Mouse (Mus musculus) myocyte (in vitro differentiated cells): ENCODE data around the gene Abca2. TPM values are rescaled to one million over a fixed set of nuclear protein-coding genes. Genes with fewer than 3 reads are reported as not detected.

Experiments used
- H3K27me3 ChIP-seq: one replicate; pipeline ENCODE4 v1.6.1; 2011; ENCODE audit not compliant: control insufficient read depth, insufficient read depth, insufficient read length
- H3K36me3 ChIP-seq: one replicate; pipeline ENCODE4 v1.6.1; 2011; ENCODE audit not compliant: control insufficient read depth, insufficient read depth
- H3K4me2 ChIP-seq: one replicate; pipeline ENCODE4 v1.6.1; 2011; ENCODE audit warnings: low read depth, control low read depth
- H3K4me3 ChIP-seq: one replicate; pipeline ENCODE4 v1.5.1; 2011; ENCODE audit warnings: mild to moderate bottlenecking, control low read depth, moderate library complexity
- H3K79me2 ChIP-seq: one replicate; pipeline ENCODE4 v1.6.1; 2011; ENCODE audit not compliant: control insufficient read depth, insufficient read depth
- H3ac ChIP-seq: one replicate; pipeline ENCODE4 v1.6.1; 2011; ENCODE audit not compliant: control insufficient read depth, insufficient read length
- CEBPB ChIP-seq: IDR thresholded peaks from 2 replicates; pipeline ENCODE4 v1.6.1; 2011; ENCODE audit warnings: mild to moderate bottlenecking, moderate library complexity; ENCODE audit not compliant: poor library complexity, insufficient read depth, severe bottlenecking
- E2F4 ChIP-seq: IDR thresholded peaks from one replicate; pipeline ENCODE4 v1.6.1; 2011; ENCODE audit warnings: mild to moderate bottlenecking, control low read depth, moderate library complexity; ENCODE audit not compliant: insufficient read depth
- MAX ChIP-seq: IDR thresholded peaks from one replicate; pipeline ENCODE4 v1.6.1; 2011; ENCODE audit warnings: low read depth, mild to moderate bottlenecking, control low read depth
- MYOD1 ChIP-seq, 3 experiments: IDR thresholded peaks; one replicate each; pipeline ENCODE4 v1.6.1; 2011; ENCODE audit warnings: control low read depth in 2 of 3, low read depth in 2 of 3, mild to moderate bottlenecking in 2 of 3, moderate library complexity in 1 of 3; ENCODE audit not compliant: insufficient read length in 2 of 3, control insufficient read depth in 1 of 3
- MYOG ChIP-seq, 3 experiments: IDR thresholded peaks; one replicate each; pipeline ENCODE4 v1.6.1; 2011; ENCODE audit warnings: control low read depth in 2 of 3, low read depth in 2 of 3, mild to moderate bottlenecking in 2 of 3; ENCODE audit not compliant: insufficient read length in 2 of 3, control insufficient read depth in 1 of 3, insufficient read depth in 1 of 3
- POLR2A ChIP-seq: IDR thresholded peaks from one replicate; pipeline ENCODE4 v1.6.1; 2011; ENCODE audit warnings: low read depth, mild to moderate bottlenecking, control low read depth, moderate library complexity; ENCODE audit not compliant: insufficient read length
- POLR2AphosphoS2 ChIP-seq: IDR thresholded peaks from one replicate; pipeline ENCODE4 v1.6.1; 2011; ENCODE audit warnings: low read depth, control low read depth; ENCODE audit not compliant: insufficient read length
- REST ChIP-seq: IDR thresholded peaks from one replicate; pipeline ENCODE4 v1.6.1; 2011; ENCODE audit warnings: mild to moderate bottlenecking, control low read depth, moderate library complexity; ENCODE audit not compliant: insufficient read depth, insufficient read length
- SRF ChIP-seq: IDR thresholded peaks from one replicate; pipeline ENCODE4 v1.6.1; 2011; ENCODE audit warnings: low read depth; ENCODE audit not compliant: control insufficient read depth, insufficient read length
- TCF12 ChIP-seq: IDR thresholded peaks from one replicate; pipeline ENCODE4 v1.6.1; 2011; ENCODE audit warnings: mild to moderate bottlenecking, control low read depth; ENCODE audit not compliant: poor library complexity, insufficient read depth, severe bottlenecking
- TCF3 ChIP-seq: IDR thresholded peaks from one replicate; pipeline ENCODE4 v1.6.1; 2011; ENCODE audit warnings: low read depth, control low read depth; ENCODE audit not compliant: insufficient read length
- USF1 ChIP-seq: IDR thresholded peaks from one replicate; pipeline ENCODE4 v1.6.1; 2011; ENCODE audit warnings: low read depth, mild to moderate bottlenecking, control low read depth, moderate library complexity
- polyA plus RNA-seq: library from polyadenylated mRNA; unstranded; fragments of >200 nt; fragmentation: generic; extraction: Trizol; gene quantifications from one replicate; pipeline ENCODE4 v1.2.1, GENCODE M21; 2012; ENCODE audit warnings: missing spikeins

Abca2 gene
- polyA plus RNA-seq, 1 experiment: 9.8 TPM

DNA sequence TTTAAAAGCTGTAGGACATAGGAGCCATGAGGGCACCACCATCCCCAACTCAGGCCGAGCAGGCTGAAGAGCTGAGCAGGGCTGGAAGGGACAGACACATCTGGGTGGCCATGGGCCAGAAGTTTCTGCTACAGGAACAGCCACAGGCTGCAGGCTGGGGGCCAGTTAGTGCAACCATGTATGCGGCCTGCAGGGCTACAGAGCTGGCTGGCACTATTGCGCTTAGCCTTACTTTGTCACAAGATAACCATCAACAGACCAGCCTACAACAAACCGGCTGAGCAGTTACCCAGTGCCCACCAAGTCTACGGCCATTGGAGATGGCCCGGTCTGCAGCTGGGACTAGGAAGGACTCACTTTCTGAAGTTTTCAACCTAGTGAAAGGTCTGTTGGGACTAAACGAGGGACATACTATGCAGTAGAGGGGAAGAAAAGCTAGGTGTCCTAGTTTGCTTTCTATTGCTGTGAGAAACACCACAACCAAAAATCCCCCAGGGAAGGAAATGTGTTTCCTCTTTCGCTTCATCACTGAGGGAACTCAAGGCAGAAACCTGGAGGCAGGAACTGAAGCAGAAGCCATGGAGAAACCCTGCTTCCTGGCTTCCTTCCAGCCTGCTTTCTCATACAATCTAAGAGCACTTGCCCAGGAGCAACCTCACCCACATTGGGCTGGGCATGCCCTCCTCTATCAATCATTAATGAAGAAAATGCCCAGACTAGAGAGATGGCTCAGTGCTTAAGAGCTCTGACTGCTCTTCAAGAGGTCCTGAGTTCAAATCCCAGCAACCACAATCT, 22.5 kb downstream of the Abca2 start:
- no peaks in the 10 kb centered on the region for H3K79me2 ChIP-seq
- no peak overlapping the region for H3K4me3 ChIP-seq
- no peak for TF ChIP-seq SRF
- no peaks in the 10 kb centered on the region for H3K27me3 ChIP-seq
- H3K36me3 ChIP-seq: no peaks in the 10 kb centered on the region
- H3ac ChIP-seq: no peak overlapping the region
- H3K4me2 ChIP-seq: no peak overlapping the region

GRCm38 (mm10) chr2:25452951-25453350, 24.4 kb downstream of the Abca2 start:
- TF ChIP-seq POLR2A (no peak), MYOD1 (IDR thresholded peaks at IDR 0.05; ENCODE audit: control insufficient read depth in 1 of 3, insufficient read length in 2 of 3, low read depth in 2 of 3) (no peak), TCF3 (no peak), TCF12 (no peak), REST (no peak), MYOG (IDR thresholded peaks at IDR 0.05; ENCODE audit: control insufficient read depth in 1 of 3, insufficient read depth in 1 of 3, insufficient read length in 2 of 3, low read depth in 2 of 3) (no peak), SRF (no peak), CEBPB (no peak), POLR2AphosphoS2 (no peak), USF1 (no peak)
- H3ac ChIP-seq: no peak overlapping the region
- H3K79me2 ChIP-seq: no peaks in the 10 kb centered on the region
- H3K27me3 ChIP-seq: no peaks in the 10 kb centered on the region
- no peak overlapping the region for H3K4me2 ChIP-seq
- no peak overlapping the region for H3K4me3 ChIP-seq
- H3K36me3 ChIP-seq: no peaks in the 10 kb centered on the region

DNA sequence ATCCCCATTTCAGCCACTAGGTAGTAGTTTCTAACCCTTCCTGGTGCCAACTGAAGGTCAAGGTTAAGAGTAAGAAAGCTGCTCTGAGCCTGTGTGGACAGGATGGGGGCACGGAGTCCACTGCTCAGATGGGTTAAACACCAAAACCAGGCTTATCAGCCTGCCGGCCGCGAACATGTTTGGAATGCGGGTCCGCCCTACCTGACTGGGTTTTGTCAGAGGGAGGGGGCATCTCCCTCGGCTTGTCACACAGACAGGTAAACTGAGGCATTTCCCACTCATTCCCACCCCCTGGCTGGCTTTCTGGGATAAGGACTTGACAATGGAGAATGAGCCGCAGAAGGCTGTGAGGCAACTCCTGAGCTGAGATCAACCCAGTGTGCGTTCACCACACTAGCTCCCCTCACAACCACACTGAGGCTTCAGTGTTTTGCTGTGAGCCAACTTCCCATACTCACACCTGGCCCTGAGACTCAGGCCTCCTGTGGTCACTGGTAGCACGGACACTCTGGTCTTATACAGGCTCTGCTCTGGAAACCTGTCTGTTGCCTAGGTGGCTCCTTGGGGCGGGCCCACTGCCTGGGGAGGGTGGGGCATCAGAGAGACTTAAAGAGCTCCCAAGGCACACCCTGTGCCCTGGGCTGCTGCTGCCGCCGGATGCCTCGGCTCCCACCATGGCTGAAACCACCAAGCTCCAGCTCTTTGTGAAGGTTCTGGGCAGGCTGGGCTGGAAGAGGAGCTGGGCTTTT, 27.9 kb downstream of the Abca2 start, which contains the start of gene Clic3:
Clic3 (plus strand) TSS at position 634 of the 749 bp plus-strand sequence.
- peak within 1 kb of the TSS; percentile 53 for H3K4me2 ChIP-seq
- H3K4me3 ChIP-seq: no peak within 1 kb of the TSS
- H3ac ChIP-seq: no peak within 1 kb of the TSS
- H3K27me3 ChIP-seq: no peaks in the 10 kb centered on the region
- H3K79me2 ChIP-seq: no peaks in the 10 kb centered on the region
- no peaks in the 10 kb centered on the region for H3K36me3 ChIP-seq
- TF ChIP-seq POLR2A (peak; percentile 15), E2F4 (no peak)

DNA sequence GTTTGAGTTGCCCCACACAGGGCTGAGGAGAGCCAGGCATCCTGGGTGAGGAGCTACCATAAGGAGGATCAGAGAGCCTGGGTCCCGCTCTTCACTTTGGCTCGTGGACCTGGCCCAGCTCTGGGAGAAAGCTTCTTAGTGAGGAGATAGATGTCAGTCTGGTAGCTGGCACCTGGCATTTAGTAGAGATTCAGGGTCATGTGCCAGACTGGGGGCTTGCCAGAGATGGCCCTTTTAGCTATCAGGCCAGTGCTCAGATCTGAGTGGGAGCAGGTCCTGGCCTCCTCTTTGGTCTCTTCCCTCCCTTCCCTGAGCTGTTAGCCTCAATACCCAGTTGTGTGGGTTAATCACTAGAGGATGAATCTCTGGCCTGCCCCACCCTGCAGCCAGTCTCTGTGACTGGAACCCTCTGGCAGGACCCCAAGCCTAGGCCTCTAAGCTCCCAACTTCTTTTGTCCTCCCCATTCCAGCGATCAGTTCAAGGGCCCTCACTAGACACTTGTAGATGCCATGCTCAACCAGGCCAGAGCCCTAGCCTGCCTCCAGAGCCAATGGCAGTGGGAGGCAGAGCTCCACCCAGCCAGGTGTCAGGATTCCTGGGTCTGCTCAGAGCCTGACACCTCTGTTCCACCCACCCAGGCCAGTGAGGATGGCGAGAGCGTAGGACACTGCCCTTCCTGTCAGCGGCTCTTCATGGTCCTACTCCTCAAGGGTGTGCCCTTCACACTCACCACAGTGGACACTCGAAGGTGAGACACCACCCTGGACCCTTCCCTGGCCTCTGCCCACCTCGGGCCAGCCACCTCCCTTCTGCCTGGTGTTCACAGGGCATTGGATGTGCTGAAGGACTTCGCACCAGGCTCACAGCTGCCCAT, 28.8 kb downstream of the Abca2 start:
- no peak for TF ChIP-seq MYOD1 (IDR thresholded peaks at IDR 0.05; ENCODE audit: control insufficient read depth in 1 of 3, insufficient read length in 2 of 3, low read depth in 2 of 3)
- peak; percentile 62 for TF ChIP-seq POLR2AphosphoS2
- H3K4me2 ChIP-seq: peak overlapping the region; percentile 53
- H3K36me3 ChIP-seq: no peaks in the 10 kb centered on the region
- H3K4me3 ChIP-seq: no peak overlapping the region
- H3K79me2 ChIP-seq: no peaks in the 10 kb centered on the region
- no peak overlapping the region for H3ac ChIP-seq
- H3K27me3 ChIP-seq: no peaks in the 10 kb centered on the region

GRCm38 (mm10) chr2:25458911-25459310, 30.4 kb downstream of the Abca2 start:
- no peak overlapping the region for H3ac ChIP-seq
- peak overlapping the region; percentile 69 for H3K4me3 ChIP-seq
- H3K79me2 ChIP-seq: no peaks in the 10 kb centered on the region
- TF ChIP-seq MAX (no peak), E2F4 (no peak), POLR2A (no peak), TCF3 (no peak), POLR2AphosphoS2 (no peak), USF1 (no peak), REST (no peak)
- H3K36me3 ChIP-seq: no peaks in the 10 kb centered on the region
- H3K4me2 ChIP-seq: peak overlapping the region; percentile 94
- no peaks in the 10 kb centered on the region for H3K27me3 ChIP-seq
